Mouse (Mus musculus): ENCODE results near the gene Sfxn5. TPM values are rescaled to one million over a fixed set of nuclear protein-coding genes. Genes with fewer than 3 reads are reported as not detected.

The Sfxn5 gene
- polyA plus RNA-seq, 1 experiment = 156 TPM

Other genes with a start within 250 kb of the Sfxn5 start
- gene Spr, start 195.7 kb downstream of the Sfxn5 start, polyA plus RNA-seq (2012; rRNA removed) = 14.5 and 17.8 TPM in 2 replicates
- 25.4 and 26.9 TPM in 2 replicates for gene Emx1, start 146.0 kb downstream of the Sfxn5 start, polyA plus RNA-seq (2012; rRNA removed)
- gene Rab11fip5, start 41.2 kb upstream of the Sfxn5 start, polyA plus RNA-seq (2012; rRNA removed) = 34.1 and 35.7 TPM in 2 replicates
- not detected in 2 replicates for gene Noto, start 90.5 kb upstream of the Sfxn5 start, polyA plus RNA-seq (2012; rRNA removed)
- gene Smyd5, start 98.6 kb upstream of the Sfxn5 start, polyA plus RNA-seq (2012; rRNA removed) = 62.9 and 70.6 TPM in 2 replicates
- gene Cct7, start 118.1 kb upstream of the Sfxn5 start, polyA plus RNA-seq (2012; rRNA removed) = 163 and 180 TPM in 2 replicates
- 33.3 and 35.7 TPM in 2 replicates for gene Pradc1, start 118.5 kb upstream of the Sfxn5 start, polyA plus RNA-seq (2012; rRNA removed)
- 51.0 and 52.0 TPM in 2 replicates for gene Fbxo41, start 169.6 kb upstream of the Sfxn5 start, polyA plus RNA-seq (2012; rRNA removed)
- 27.7 and 59.7 TPM in 2 replicates for gene Egr4, start 180.2 kb upstream of the Sfxn5 start, polyA plus RNA-seq (2012; rRNA removed)

Data from frontal cortex, adult 2 months (tissue).